Mouse (Mus musculus) forebrain, embryonic 12.5 days (tissue): ENCODE measurements around the gene Rasa2. TPM values are rescaled to one million over a fixed set of nuclear protein-coding genes. Genes with fewer than 3 reads are reported as not detected.
"Not testable (repeated sequence)": the region's sequence is repeated elsewhere in the genome, so short reads cannot be mapped to it uniquely, and the experiment has no call there.

Source experiments
- ATAC-seq: fragments of 200-750 bp; cut with Nextera tagmentation; 2 replicates; pipeline ENCODE4 v1.8.0; 2017; ENCODE audit warnings: moderate TSS enrichment; ENCODE audit not compliant: low FRiP score
- H3K27ac ChIP-seq: fragments of 300-500 bp; sonication (generic); 2 replicates; pipeline ENCODE4 v1.5.1; 2016; ENCODE audit warnings: mild to moderate bottlenecking
- H3K27me3 ChIP-seq: fragments of 300-500 bp; sonication (generic); 2 replicates; pipeline ENCODE4 v1.6.1; 2016; ENCODE audit warnings: mild to moderate bottlenecking
- H3K36me3 ChIP-seq: fragments of 300-500 bp; sonication (generic); replicated peaks from 2 replicates; pipeline ENCODE4 v1.6.1; 2016; ENCODE audit warnings: mild to moderate bottlenecking
- H3K4me1 ChIP-seq: fragments of 300-500 bp; sonication (generic); 2 replicates; pipeline ENCODE4 v1.6.1; 2016
- H3K4me2 ChIP-seq: fragments of 300-500 bp; sonication (generic); 2 replicates; pipeline ENCODE4 v1.6.1; 2016; ENCODE audit warnings: mild to moderate bottlenecking, moderate library complexity
- H3K4me3 ChIP-seq: fragments of 300-500 bp; sonication (generic); replicated peaks from 2 replicates; pipeline ENCODE4 v1.5.1; 2016; ENCODE audit warnings: mild to moderate bottlenecking
- H3K9ac ChIP-seq: fragments of 300-500 bp; sonication (generic); 2 replicates; pipeline ENCODE4 v1.6.1; 2016; ENCODE audit warnings: mild to moderate bottlenecking
- H3K9me3 ChIP-seq: fragments of 300-500 bp; sonication (generic); 2 replicates; pipeline ENCODE4 v1.6.1; 2016
- WGBS: fragments of 180-500 bp; shearing (Covaris S2); methylation state at CpG from one replicate; pipeline ENCODE4 v1.1.7; 2016; 5-methylcytosine and 5-hydroxymethylcytosine counted together
- polyA plus RNA-seq: library from polyadenylated mRNA; unstranded; fragments of >200 nt; fragmentation: Nextera tagmentation; extraction: Ambion mirVana; gene quantifications from 2 replicates; pipeline ENCODE4 v1.2.1, GENCODE M21; 2016

The Rasa2 gene
- polyA plus RNA-seq, 1 experiment from 2014 or later = 18.8 TPM

DNA sequence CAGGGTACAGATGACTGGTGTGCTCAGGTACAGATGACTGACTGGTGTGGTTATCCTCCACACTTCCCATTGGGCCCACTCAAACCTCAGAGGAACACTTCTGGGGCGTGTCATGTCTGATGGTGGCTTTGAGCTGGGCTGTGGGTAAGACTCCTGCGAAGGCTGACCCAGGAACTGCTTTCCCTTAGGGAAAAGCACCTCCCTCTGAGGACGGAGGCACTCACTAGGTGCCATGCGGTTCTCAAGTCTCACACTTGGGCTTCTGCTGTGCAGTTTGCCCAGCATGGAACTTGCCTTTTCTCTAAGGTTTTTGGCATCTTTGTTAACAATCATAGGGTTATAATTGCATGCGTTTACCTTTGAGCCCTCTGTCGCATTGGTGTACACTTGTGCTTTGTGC lies 96.0 kb downstream of the Rasa2 start:
- Histone ChIP-seq H3K36me3 (no peaks in the 10 kb centered on the region; the same call in 1 of the 2 replicates), H3K4me1 (peaks cover 12% of the 10 kb centered on the region), H3K4me3 (no peak overlapping the region), H3K27ac (no peak overlapping the region), H3K9me3 (no peaks in the 10 kb centered on the region), H3K27me3 (no peaks in the 10 kb centered on the region), H3K9ac (no peak overlapping the region), H3K4me2 (no peak overlapping the region)
- WGBS = 84% methylated on average over 6 of the region's 6 CpGs
- no peak for ATAC-seq

DNA sequence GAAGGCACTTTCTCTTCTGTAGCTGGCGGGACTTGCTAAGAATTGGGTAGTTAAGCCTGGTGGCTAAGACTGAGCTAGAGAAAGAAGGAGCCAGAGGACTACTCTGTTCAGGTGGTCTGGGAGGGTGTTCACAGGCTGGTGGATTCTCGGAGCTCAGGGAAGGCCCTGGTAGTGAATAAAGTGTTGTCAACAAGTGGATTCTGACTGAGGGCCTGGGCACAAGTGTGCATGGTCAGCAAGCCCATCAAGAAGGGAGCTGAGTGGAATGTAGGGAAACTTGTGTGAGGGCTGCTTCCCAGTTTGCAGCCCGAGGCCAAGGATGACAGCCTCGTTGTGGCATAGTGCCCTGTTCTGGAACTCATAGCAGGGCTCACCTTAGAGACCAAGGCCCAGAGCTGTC lies 97.2 kb downstream of the Rasa2 start:
- no peaks in the 10 kb centered on the region; the same call in 1 of the 2 replicates for H3K36me3 ChIP-seq
- WGBS = 89% methylated on average over 4 of the region's 4 CpGs
- H3K9ac ChIP-seq = no peak overlapping the region
- H3K4me2 ChIP-seq = no peak overlapping the region
- no peak overlapping the region for H3K4me3 ChIP-seq
- H3K27ac ChIP-seq = no peak overlapping the region
- peaks cover 12% of the 10 kb centered on the region for H3K4me1 ChIP-seq
- H3K27me3 ChIP-seq = no peaks in the 10 kb centered on the region
- no peaks in the 10 kb centered on the region for H3K9me3 ChIP-seq
- no peak for ATAC-seq

DNA sequence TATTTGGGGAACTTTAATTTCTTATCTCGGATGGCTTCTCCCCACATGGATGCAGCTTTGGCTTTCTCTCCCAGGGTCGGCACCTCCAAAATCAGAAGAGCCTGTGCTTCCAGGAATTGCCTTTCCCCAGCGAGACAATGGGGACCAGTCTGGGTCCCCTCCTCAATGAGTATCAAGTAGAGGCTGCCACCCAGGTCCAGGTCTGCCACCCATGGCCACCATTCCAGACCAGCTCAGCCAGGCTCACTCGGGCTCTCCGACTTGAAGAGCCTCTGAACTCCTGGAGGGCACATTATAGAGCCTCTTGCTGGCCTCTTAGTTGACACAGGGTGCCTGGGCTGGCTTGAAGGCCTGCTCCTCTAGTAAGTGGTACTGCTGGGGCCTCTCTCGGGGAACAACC lies 97.9 kb downstream of the Rasa2 start:
- H3K4me1 ChIP-seq = peaks cover 12% of the 10 kb centered on the region
- H3K4me2 ChIP-seq = no peak overlapping the region
- H3K27ac ChIP-seq = no peak overlapping the region
- H3K4me3 ChIP-seq = no peak overlapping the region
- H3K9me3 ChIP-seq = no peaks in the 10 kb centered on the region
- ATAC-seq = no peak
- H3K36me3 ChIP-seq = no peaks in the 10 kb centered on the region
- no peak overlapping the region for H3K9ac ChIP-seq
- 82% methylated on average over 6 of the region's 6 CpGs for WGBS
- H3K27me3 ChIP-seq = no peaks in the 10 kb centered on the region

DNA sequence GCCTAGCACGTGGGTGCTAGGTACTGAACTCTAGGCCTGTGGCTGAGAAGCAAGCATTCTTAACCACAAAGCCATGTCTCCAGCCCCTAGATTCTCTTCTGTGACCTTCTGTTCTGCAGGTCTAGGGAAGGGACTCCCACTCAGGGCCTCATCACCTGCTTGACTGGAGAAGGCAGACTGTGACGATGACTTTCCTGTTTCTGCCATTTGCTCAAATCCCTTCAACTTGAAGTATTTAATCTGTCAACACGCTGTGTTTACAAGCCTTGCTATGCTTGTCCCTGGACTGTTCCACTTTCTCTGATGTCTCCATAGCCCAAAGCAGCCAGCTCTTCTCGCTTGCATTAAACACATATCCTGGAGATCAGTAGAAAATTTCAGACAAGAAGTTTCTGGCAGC lies 98.9 kb downstream of the Rasa2 start:
- Histone ChIP-seq H3K9me3 (no peaks in the 10 kb centered on the region), H3K9ac (no peak overlapping the region), H3K27ac (no peak overlapping the region), H3K27me3 (no peaks in the 10 kb centered on the region), H3K4me1 (peaks cover 12% of the 10 kb centered on the region), H3K36me3 (no peaks in the 10 kb centered on the region), H3K4me2 (no peak overlapping the region), H3K4me3 (no peak overlapping the region)
- no peak for ATAC-seq
- WGBS = 86% methylated on average over 4 of the region's 4 CpGs

DNA sequence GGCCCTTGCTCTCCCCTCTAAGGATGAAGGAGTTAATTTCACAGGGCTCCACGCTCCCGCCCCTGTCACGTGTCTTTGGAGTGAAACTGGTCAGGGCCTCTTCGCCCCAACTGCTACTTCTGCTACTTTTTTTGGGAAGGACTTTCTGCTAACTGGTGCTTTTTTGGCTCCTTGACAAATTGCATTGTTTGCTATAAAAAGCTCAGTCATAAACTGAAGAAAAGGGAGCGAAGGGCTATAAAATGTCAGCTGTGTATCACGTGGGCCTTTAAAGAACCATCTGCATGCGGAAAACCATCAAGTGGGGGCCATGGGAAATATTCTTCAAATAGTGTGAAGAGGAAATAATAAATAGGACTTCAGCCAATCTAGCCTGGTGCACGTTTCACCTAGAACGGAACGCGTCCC lies 100.7 kb downstream of the Rasa2 start:
- Histone ChIP-seq H3K27ac (no peak overlapping the region), H3K27me3 (no peaks in the 10 kb centered on the region), H3K9ac (no peak overlapping the region), H3K4me2 (no peak overlapping the region), H3K4me1 (no peaks in the 10 kb centered on the region), H3K36me3 (no peaks in the 10 kb centered on the region), H3K4me3 (no peak overlapping the region), H3K9me3 (no peaks in the 10 kb centered on the region)
- 74% methylated on average over 11 of the region's 11 CpGs for WGBS
- no peak for ATAC-seq

DNA sequence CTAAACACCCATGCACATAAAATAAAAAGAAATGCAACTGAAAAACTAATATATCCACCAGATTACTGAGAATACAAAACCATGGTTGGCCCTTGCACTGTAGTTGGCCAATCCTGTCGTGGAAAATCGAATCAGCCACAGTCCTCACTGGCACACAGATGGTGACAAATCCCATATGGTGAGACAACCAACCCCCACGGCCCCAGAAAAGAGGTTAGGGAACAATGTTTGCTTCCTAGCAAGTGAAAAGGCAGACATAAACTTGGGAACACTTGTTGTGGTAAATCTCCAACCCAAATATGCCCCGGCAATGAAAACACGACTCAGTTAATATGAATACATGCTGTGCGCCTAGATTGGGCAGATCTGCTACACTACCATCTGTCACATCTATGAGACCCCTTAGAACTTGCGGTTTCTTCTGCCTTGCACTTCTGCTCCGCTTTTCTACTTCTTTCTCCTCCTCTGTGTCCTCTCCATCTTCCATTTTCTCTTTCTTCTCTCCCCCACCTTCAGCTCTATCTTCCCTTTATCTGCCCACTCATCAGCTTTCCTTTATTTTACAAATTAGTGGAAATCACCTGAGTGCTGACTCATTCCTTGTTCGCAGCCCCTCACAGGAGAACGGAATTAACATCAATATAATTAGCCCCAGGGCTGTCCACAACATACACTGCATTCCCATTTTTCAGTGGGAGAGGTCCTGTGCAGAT lies 101.3 kb downstream of the Rasa2 start:
- Histone ChIP-seq H3K4me2 (no peak overlapping the region), H3K9ac (no peak overlapping the region), H3K4me1 (0 out of 2 replicates have a peak, but pooled peaks cover 2% of the 10 kb centered on the region), H3K27me3 (no peaks in the 10 kb centered on the region), H3K4me3 (no peak overlapping the region), H3K36me3 (no peaks in the 10 kb centered on the region), H3K27ac (no peak overlapping the region), H3K9me3 (no peaks in the 10 kb centered on the region)
- WGBS = 69% methylated on average over 10 of the region's 10 CpGs
- ATAC-seq = no peak

DNA sequence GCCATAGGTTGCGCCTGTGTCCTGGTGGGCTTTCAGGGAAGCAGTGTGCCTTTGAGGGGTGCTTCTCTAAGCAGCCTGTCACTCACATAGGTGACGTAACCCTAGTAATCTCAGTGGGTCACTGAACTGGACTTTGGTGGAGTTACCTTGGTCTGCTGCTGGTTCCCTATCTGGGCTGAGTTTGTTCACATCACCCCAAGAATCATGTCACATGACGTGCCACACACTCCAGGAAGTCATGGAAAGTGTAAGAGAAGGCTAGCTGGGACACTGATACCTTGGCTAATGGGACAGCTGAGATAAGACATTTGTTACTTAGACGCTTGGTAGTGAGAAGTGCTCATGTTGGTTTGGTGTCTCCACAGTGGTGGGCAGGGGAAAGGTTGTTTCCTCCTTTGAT lies 105.4 kb downstream of the Rasa2 start:
- Histone ChIP-seq H3K27ac (no peak overlapping the region), H3K27me3 (peaks cover 3% of the 10 kb centered on the region; the same call in 1 of the 2 replicates), H3K9me3 (no peaks in the 10 kb centered on the region), H3K36me3 (no peaks in the 10 kb centered on the region), H3K4me1 (0 out of 2 replicates have a peak, but pooled peaks cover 5% of the 10 kb centered on the region), H3K4me2 (no peak overlapping the region), H3K9ac (no peak overlapping the region), H3K4me3 (no peak overlapping the region)
- ATAC-seq = no peak
- 82% methylated on average over 4 of the region's 4 CpGs for WGBS

DNA sequence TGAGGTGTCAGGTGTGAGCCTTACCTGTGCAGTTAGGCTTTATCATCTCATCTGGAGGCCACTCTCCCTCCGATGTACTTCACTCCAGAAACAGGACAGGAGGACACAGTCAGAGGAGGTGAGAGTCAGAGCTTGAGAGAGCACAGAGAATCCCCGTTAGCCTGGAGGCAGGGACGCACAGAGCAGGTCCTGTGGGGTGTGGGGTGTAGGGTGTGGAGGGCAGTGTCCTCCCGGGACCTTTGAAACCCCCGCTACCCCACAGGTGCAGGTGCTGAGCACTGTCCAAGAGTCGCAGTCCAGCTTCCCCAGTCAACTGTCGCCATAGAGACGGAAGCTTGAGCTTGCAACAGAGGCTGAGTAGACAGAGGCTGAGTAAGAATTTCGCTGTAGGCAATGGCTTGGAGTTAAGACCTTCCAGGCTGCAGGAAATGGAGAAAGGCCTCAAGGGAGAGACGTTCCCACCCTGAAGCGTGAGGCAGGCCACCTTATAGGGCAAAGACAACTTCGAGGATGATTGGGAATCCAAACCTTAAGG lies 106.4 kb downstream of the Rasa2 start, which contains the start of gene Gm28729:
Gene Gm28729 (minus strand): TSS at position 293 of the 535 bp plus-strand sequence.
- WGBS = 61% methylated on average over 12 of the region's 12 CpGs
- ATAC-seq = no peak
- Histone ChIP-seq H3K9ac (no peak within 1 kb of the TSS), H3K4me2 (no peak within 1 kb of the TSS), H3K4me3 (no peak within 1 kb of the TSS), H3K27ac (no peak within 1 kb of the TSS), H3K9me3 (no peaks in the 10 kb centered on the region), H3K4me1 (0 out of 2 replicates have a peak, but pooled peaks cover 5% of the 10 kb centered on the region), H3K27me3 (peaks cover 3% of the 10 kb centered on the region; the same call in 1 of the 2 replicates), H3K36me3 (no peaks in the 10 kb centered on the region)

DNA sequence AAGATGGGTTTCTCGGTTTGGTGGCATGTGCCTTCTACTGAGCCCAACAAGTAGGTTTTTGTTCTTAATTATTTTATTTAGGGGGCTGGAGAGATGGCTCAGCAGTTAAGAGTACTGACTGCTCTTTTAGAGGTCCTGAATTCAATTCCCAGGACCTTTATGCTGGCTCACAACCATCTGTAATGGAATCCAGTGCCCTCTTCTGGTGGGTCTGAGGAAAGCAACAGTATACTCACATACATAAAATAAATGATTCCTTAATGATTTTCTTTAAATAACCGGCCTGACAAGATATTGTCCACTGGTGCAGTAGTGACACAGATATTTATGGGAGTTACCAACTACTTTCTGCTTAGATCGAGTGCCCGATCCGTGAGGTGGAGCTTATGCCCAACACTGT lies 108.3 kb downstream of the Rasa2 start:
- WGBS = 90% methylated on average over 5 of the region's 5 CpGs
- no peaks in the 10 kb centered on the region for H3K9me3 ChIP-seq
- ATAC-seq = no peak
- no peak overlapping the region for H3K4me3 ChIP-seq
- H3K9ac ChIP-seq = no peak overlapping the region
- H3K4me1 ChIP-seq = 0 out of 2 replicates have a peak, but pooled peaks cover 5% of the 10 kb centered on the region
- H3K4me2 ChIP-seq = no peak overlapping the region
- no peak overlapping the region for H3K27ac ChIP-seq
- peaks cover 3% of the 10 kb centered on the region; the same call in 1 of the 2 replicates for H3K27me3 ChIP-seq
- no peaks in the 10 kb centered on the region for H3K36me3 ChIP-seq

DNA sequence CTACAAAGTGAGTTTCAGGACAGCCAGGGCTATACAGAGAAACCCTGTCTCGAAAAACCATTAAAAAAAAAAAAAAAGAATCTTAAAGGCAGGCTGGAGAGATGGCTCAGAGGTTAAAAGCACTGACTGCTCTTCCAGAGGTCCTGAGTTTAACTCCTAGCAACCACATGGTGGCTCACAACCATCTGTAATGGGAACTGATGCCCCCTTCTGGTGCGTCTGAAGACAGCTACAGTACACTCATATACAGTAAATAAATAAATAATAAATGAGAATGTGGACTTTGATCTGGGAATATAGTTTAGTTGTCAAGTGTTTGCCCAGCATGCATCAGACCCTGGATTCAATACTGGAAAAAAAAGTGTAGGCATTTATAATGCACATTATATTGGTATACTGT lies 109.8 kb downstream of the Rasa2 start:
- WGBS = 82% methylated on average over 2 of the region's 2 CpGs
- H3K4me3 ChIP-seq, ATAC-seq, H3K4me1 ChIP-seq, H3K9ac ChIP-seq, H3K27me3 ChIP-seq, H3K9me3 ChIP-seq, H3K36me3 ChIP-seq, H3K4me2 ChIP-seq, H3K27ac ChIP-seq: not testable (repeated sequence)

DNA sequence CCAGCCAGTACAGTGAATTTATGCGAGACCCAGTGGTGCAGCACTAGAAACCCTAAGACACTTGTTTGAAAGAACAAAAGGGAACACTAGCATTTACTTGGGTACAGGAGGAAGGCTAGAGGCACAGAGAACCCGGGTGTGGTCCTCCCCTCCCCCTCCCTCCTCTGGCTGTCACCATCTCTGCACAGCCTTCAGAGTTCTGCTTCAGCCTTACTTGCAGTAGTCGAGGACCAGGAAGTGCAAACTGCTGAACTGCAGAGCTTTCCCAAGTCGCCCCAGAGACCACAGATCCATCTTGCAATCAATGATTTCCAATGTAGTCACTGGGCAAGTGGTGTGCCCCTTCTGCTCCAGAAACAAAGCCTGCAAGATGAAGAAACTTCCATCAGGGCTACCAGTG lies 114.0 kb downstream of the Rasa2 start:
- no peak for ATAC-seq
- WGBS = 37% methylated on average over 4 of the region's 4 CpGs
- Histone ChIP-seq H3K4me2 (no peak overlapping the region), H3K36me3 (no peaks in the 10 kb centered on the region), H3K9me3 (no peaks in the 10 kb centered on the region), H3K4me1 (no peaks in the 10 kb centered on the region), H3K4me3 (no peak overlapping the region), H3K27me3 (no peaks in the 10 kb centered on the region), H3K27ac (no peak overlapping the region), H3K9ac (no peak overlapping the region)

DNA sequence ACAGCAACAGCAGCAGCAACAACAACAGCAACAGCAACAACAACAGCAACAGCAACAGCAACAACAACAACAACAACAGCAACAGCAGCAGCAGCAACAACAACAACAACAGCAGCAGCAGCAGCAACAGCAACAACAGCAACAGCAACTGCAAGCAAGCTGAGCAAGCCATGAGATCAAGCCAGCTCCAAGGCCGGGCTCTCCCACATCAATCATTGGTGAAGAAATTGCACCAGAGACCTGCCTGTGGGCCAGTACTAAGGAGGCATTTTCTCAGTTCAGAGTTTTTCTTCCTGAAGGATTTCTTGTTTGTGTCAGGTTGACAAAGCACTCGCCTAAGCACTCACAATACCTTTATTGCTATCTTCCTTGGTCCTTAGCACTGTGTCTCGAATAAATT lies 114.6 kb downstream of the Rasa2 start:
- no peak overlapping the region for H3K4me2 ChIP-seq
- ATAC-seq = no peak
- no peak overlapping the region for H3K9ac ChIP-seq
- 75% methylated on average over 3 of the region's 3 CpGs for WGBS
- H3K27me3 ChIP-seq = no peaks in the 10 kb centered on the region
- H3K27ac ChIP-seq = no peak overlapping the region
- no peaks in the 10 kb centered on the region for H3K4me1 ChIP-seq
- no peaks in the 10 kb centered on the region for H3K9me3 ChIP-seq
- H3K4me3 ChIP-seq = no peak overlapping the region
- no peaks in the 10 kb centered on the region for H3K36me3 ChIP-seq

DNA sequence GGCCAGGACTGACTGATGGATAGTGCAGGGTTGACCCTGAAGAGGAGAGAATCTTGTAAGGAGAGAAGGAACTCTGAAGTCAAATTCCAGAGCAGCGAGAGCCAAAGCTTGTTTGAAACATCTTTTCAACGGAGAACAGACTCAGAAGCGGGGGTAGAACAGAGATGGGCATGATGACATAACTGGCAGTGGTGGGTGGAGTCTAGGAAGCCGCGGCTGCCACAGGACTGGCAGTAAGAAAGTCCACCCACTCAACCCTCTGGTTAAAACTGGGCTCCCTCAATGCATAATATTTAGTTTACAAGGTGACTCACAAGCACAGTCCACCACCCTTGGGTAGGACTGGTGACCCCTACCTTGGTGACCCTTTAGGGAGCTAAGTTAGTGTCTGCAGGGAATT lies 115.7 kb downstream of the Rasa2 start:
- no peak overlapping the region for H3K9ac ChIP-seq
- no peak for ATAC-seq
- no peaks in the 10 kb centered on the region for H3K27me3 ChIP-seq
- 82% methylated on average over 5 of the region's 5 CpGs for WGBS
- H3K36me3 ChIP-seq = no peaks in the 10 kb centered on the region
- no peaks in the 10 kb centered on the region for H3K4me1 ChIP-seq
- no peak overlapping the region for H3K4me3 ChIP-seq
- H3K4me2 ChIP-seq = no peak overlapping the region
- no peak overlapping the region for H3K27ac ChIP-seq
- no peaks in the 10 kb centered on the region for H3K9me3 ChIP-seq
